Mouse (Mus musculus) liver, embryonic 15.5 days (tissue): ENCODE measurements around the gene Krt10. TPM values are rescaled to one million over a fixed set of nuclear protein-coding genes. Genes with fewer than 3 reads are reported as not detected.

Experiments used
- ATAC-seq: fragments of 200-750 bp; cut with Nextera tagmentation; 2 replicates; pipeline ENCODE4 v1.8.0; 2017; ENCODE audit warnings: moderate number of reproducible peaks, mild to moderate bottlenecking, moderate library complexity; ENCODE audit not compliant: insufficient read depth
- H3K27ac ChIP-seq: fragments of 300-500 bp; sonication (generic); replicated peaks from 2 replicates; pipeline ENCODE4 v1.5.1; 2015; ENCODE audit warnings: mild to moderate bottlenecking, inconsistent platforms
- H3K27me3 ChIP-seq: fragments of 300-500 bp; sonication (generic); 2 replicates; pipeline ENCODE4 v1.6.1; 2015; ENCODE audit warnings: mild to moderate bottlenecking, inconsistent platforms
- H3K36me3 ChIP-seq: fragments of 300-500 bp; sonication (generic); replicated peaks from 2 replicates; pipeline ENCODE4 v1.6.1; 2015; ENCODE audit warnings: moderate library complexity, mild to moderate bottlenecking, inconsistent platforms
- H3K4me1 ChIP-seq: fragments of 300-500 bp; sonication (generic); replicated peaks from 2 replicates; pipeline ENCODE4 v1.6.1; 2015; ENCODE audit warnings: inconsistent platforms
- H3K4me2 ChIP-seq: fragments of 300-500 bp; sonication (generic); 2 replicates; pipeline ENCODE4 v1.6.1; 2015; ENCODE audit warnings: moderate library complexity, mild to moderate bottlenecking, inconsistent platforms
- H3K4me3 ChIP-seq: fragments of 300-500 bp; sonication (generic); replicated peaks from 2 replicates; pipeline ENCODE4 v1.5.1; 2015; ENCODE audit warnings: mild to moderate bottlenecking, inconsistent platforms
- H3K9ac ChIP-seq: fragments of 300-500 bp; sonication (generic); 2 replicates; pipeline ENCODE4 v1.6.1; 2015; ENCODE audit warnings: moderate library complexity, mild to moderate bottlenecking, inconsistent platforms
- H3K9me3 ChIP-seq: fragments of 300-500 bp; sonication (generic); replicated peaks from 2 replicates; pipeline ENCODE4 v1.6.1; 2016; ENCODE audit warnings: inconsistent platforms
- WGBS: fragments of 180-500 bp; shearing (Covaris S2); methylation state at CpG from one replicate; pipeline ENCODE4 v1.1.7; 2015; ENCODE audit warnings: mixed read lengths; ENCODE audit not compliant: insufficient replicate concordance; 5-methylcytosine and 5-hydroxymethylcytosine counted together
- polyA plus RNA-seq: library from polyadenylated mRNA; unstranded; fragments of >200 nt; fragmentation: Nextera tagmentation; extraction: Ambion mirVana; gene quantifications from 2 replicates; pipeline ENCODE4 v1.2.1, GENCODE M21; 2015

Krt10 gene
- 2.1 and 3.1 TPM in 2 replicates for polyA plus RNA-seq

GRCm38 (mm10) chr11:99389264-99389663 is at the start of gene Krt10:
TSS of gene Krt10 (minus strand) at chr11:99389364.
- Histone ChIP-seq H3K36me3 (no peaks in the 10 kb centered on the region), H3K27ac (no peak within 1 kb of the TSS), H3K4me1 (peaks cover 6% of the 10 kb centered on the region; the same call in 1 of the 2 replicates), H3K4me2 (no peak within 1 kb of the TSS), H3K27me3 (peaks cover 11% of the 10 kb centered on the region), H3K9ac (no peak within 1 kb of the TSS), H3K9me3 (no peaks in the 10 kb centered on the region), H3K4me3 (no peak within 1 kb of the TSS)
- WGBS, result 66% methylated on average over 4 of the region's 4 CpGs
- ATAC-seq, result no peak

- H3K27me3 ChIP-seq, result no peaks in the 10 kb centered on the region
- 38% methylated on average over 10 of the region's 10 CpGs for WGBS
- H3K4me3 ChIP-seq, result peak within 1 kb of the TSS; percentile 49
- 0 out of 2 replicates have a peak within 1 kb of the TSS, but pooled peaks have one; percentile 41 for H3K27ac ChIP-seq
- H3K36me3 ChIP-seq, result no peaks in the 10 kb centered on the region
- peak; percentile 62; the same call in 1 of the 2 replicates for ATAC-seq
- H3K9ac ChIP-seq, result 0 out of 2 replicates have a peak within 1 kb of the TSS, but pooled peaks have one; percentile 18
- no peaks in the 10 kb centered on the region for H3K9me3 ChIP-seq
- peak within 1 kb of the TSS; percentile 35 for H3K4me2 ChIP-seq
- H3K4me1 ChIP-seq, result peaks cover 4% of the 10 kb centered on the region
Measured at GRCm38 (mm10) chr11:99437972-99438371, 48.8 kb upstream of the Krt10 start, which contains the start of gene Krt20. TSS of gene Krt20 (minus strand) at chr11:99438150.

GRCm38 (mm10) chr11:99436625-99437024 is 47.5 kb upstream of the Krt10 start:
- Histone ChIP-seq H3K4me2 (peak overlapping the region; percentile 35), H3K4me3 (peak overlapping the region; percentile 33), H3K27me3 (no peaks in the 10 kb centered on the region), H3K4me1 (peaks cover 4% of the 10 kb centered on the region), H3K36me3 (no peaks in the 10 kb centered on the region), H3K9ac (no peak overlapping the region), H3K27ac (no peak overlapping the region), H3K9me3 (no peaks in the 10 kb centered on the region)
- ATAC-seq, result no peak
- WGBS, result 43% methylated on average over 4 of the region's 4 CpGs

- WGBS, result 51% methylated on average over 12 of the region's 12 CpGs
- ATAC-seq, result no peak
Measured at GRCm38 (mm10) chr11:99430670-99431069, 41.5 kb upstream of the Krt10 start.

GRCm38 (mm10) chr11:99422159-99422558 is 33.0 kb upstream of the Krt10 start, which contains the start of gene Krt12:
TSS of gene Krt12 (minus strand) at chr11:99422259.
- Histone ChIP-seq H3K4me1 (no peaks in the 10 kb centered on the region), H3K27ac (no peak within 1 kb of the TSS), H3K27me3 (no peaks in the 10 kb centered on the region), H3K4me2 (no peak within 1 kb of the TSS), H3K36me3 (no peaks in the 10 kb centered on the region), H3K9me3 (no peaks in the 10 kb centered on the region), H3K9ac (no peak within 1 kb of the TSS), H3K4me3 (no peak within 1 kb of the TSS)
- 60% methylated on average over 10 of the region's 10 CpGs for WGBS
- no peak for ATAC-seq

More at GRCm38 (mm10) chr11:99430670-99431069, 41.5 kb upstream of the Krt10 start:
- Histone ChIP-seq H3K27ac (no peak overlapping the region), H3K9ac (no peak overlapping the region), H3K4me3 (no peak overlapping the region), H3K4me1 (no peaks in the 10 kb centered on the region), H3K9me3 (no peaks in the 10 kb centered on the region), H3K36me3 (0 out of 2 replicates have a peak, but pooled peaks cover 2% of the 10 kb centered on the region), H3K27me3 (no peaks in the 10 kb centered on the region), H3K4me2 (no peak overlapping the region)

GRCm38 (mm10) chr11:99420586-99420985 is 31.4 kb upstream of the Krt10 start:
- Histone ChIP-seq H3K27me3 (no peaks in the 10 kb centered on the region), H3K27ac (no peak overlapping the region), H3K9me3 (no peaks in the 10 kb centered on the region), H3K4me1 (no peaks in the 10 kb centered on the region), H3K4me3 (no peak overlapping the region), H3K4me2 (no peak overlapping the region), H3K36me3 (no peaks in the 10 kb centered on the region), H3K9ac (no peak overlapping the region)
- 30% methylated on average over 10 of the region's 10 CpGs for WGBS
- no peak for ATAC-seq

- H3K36me3 ChIP-seq, result no peaks in the 10 kb centered on the region
Measured at GRCm38 (mm10) chr11:99417819-99418218, 28.7 kb upstream of the Krt10 start.

GRCm38 (mm10) chr11:99416902-99417301 is 27.7 kb upstream of the Krt10 start:
- no peak overlapping the region for H3K4me2 ChIP-seq
- H3K9me3 ChIP-seq, result no peaks in the 10 kb centered on the region
- WGBS, result 68% methylated on average over 13 of the region's 13 CpGs
- no peak for ATAC-seq
- no peaks in the 10 kb centered on the region for H3K4me1 ChIP-seq
- no peaks in the 10 kb centered on the region for H3K36me3 ChIP-seq
- H3K27ac ChIP-seq, result no peak overlapping the region
- H3K4me3 ChIP-seq, result no peak overlapping the region
- H3K27me3 ChIP-seq, result no peaks in the 10 kb centered on the region; the same call in 1 of the 2 replicates
- no peak overlapping the region for H3K9ac ChIP-seq

More at GRCm38 (mm10) chr11:99417819-99418218, 28.7 kb upstream of the Krt10 start:
- Histone ChIP-seq H3K9ac (no peak overlapping the region), H3K4me2 (no peak overlapping the region), H3K4me1 (no peaks in the 10 kb centered on the region), H3K27ac (no peak overlapping the region), H3K9me3 (no peaks in the 10 kb centered on the region), H3K27me3 (no peaks in the 10 kb centered on the region), H3K4me3 (no peak overlapping the region)
- ATAC-seq, result no peak
- 64% methylated on average over 16 of the region's 16 CpGs for WGBS

- H3K27me3 ChIP-seq, result no peaks in the 10 kb centered on the region; the same call in 1 of the 2 replicates
- H3K9me3 ChIP-seq, result no peaks in the 10 kb centered on the region
- H3K27ac ChIP-seq, result no peak overlapping the region
- no peaks in the 10 kb centered on the region for H3K36me3 ChIP-seq
- H3K4me1 ChIP-seq, result no peaks in the 10 kb centered on the region
- no peak for ATAC-seq
- no peak overlapping the region for H3K9ac ChIP-seq
- H3K4me3 ChIP-seq, result no peak overlapping the region
- 67% methylated on average over 13 of the region's 13 CpGs for WGBS
- H3K4me2 ChIP-seq, result no peak overlapping the region
Measured at GRCm38 (mm10) chr11:99414463-99415147, 25.4 kb upstream of the Krt10 start.

GRCm38 (mm10) chr11:99413247-99413646 is 24.1 kb upstream of the Krt10 start:
- H3K9ac ChIP-seq, result no peak overlapping the region
- no peak for ATAC-seq
- H3K27ac ChIP-seq, result no peak overlapping the region
- WGBS, result 16% methylated on average over 6 of the region's 6 CpGs
- no peaks in the 10 kb centered on the region for H3K36me3 ChIP-seq
- H3K4me3 ChIP-seq, result no peak overlapping the region
- H3K4me2 ChIP-seq, result no peak overlapping the region
- H3K9me3 ChIP-seq, result no peaks in the 10 kb centered on the region
- H3K4me1 ChIP-seq, result no peaks in the 10 kb centered on the region
- H3K27me3 ChIP-seq, result no peaks in the 10 kb centered on the region; the same call in 1 of the 2 replicates

GRCm38 (mm10) chr11:99406186-99406585 is 17.0 kb upstream of the Krt10 start:
- Histone ChIP-seq H3K27ac (no peak overlapping the region), H3K27me3 (no peaks in the 10 kb centered on the region), H3K4me2 (no peak overlapping the region), H3K36me3 (no peaks in the 10 kb centered on the region), H3K9me3 (no peaks in the 10 kb centered on the region), H3K9ac (no peak overlapping the region), H3K4me1 (no peaks in the 10 kb centered on the region), H3K4me3 (no peak overlapping the region)
- 62% methylated on average over 10 of the region's 10 CpGs for whole genome bisulfite sequencing
- no peak for ATAC-seq
